Mouse (Mus musculus) heart, postnatal 36 days (tissue): Measurements from ENCODE around the gene Asb1. TPM values are rescaled to one million over a fixed set of nuclear protein-coding genes. Genes with fewer than 3 reads are reported as not detected.

Experiments
- DNase-seq, 2 experiments: peaks; one replicate each; pipeline ENCODE4 v3.0.0; 2021 to 2022
- intact Hi-C: fragments of 180-260 bp; cut with DNase I; formaldehyde crosslinking; loops from one replicate; pipeline ENCODE4 v1.15.1; 2025
- total RNA-seq, 2 experiments: library from RNA; stranded (reverse); gene quantifications; 2 replicates each; pipeline ENCODE4 v1.2.3; 2021

Gene Asb1
- total RNA-seq, result 10 to 100 TPM; 17.0 to 21.0 TPM

GRCm38 (mm10) chr1:91540271-91540826 is at the start of gene Asb1:
Gene Asb1 (plus strand): TSS chr1:91540544.
- peak; percentile 93 for DNase-seq
- intact Hi-C loops, result loop anchor here (2.0 kb wide), 1 partner anchor 46 kb away; the partner anchor contains the start of gene Traf3ip1

- intact Hi-C loops, result no loop called here
- DNase-seq, result no peak
Observed at GRCm38 (mm10) chr1:91492740-91493139, 47.6 kb upstream of the Asb1 start.

GRCm38 (mm10) chr1:91493938-91494337 is 46.4 kb upstream of the Asb1 start:
- DNase-seq, result peak in 1 of 2 experiments; percentile 8
- intact Hi-C loops, result loop anchor here (2.0 kb wide), 1 partner anchor 47 kb away; the partner anchor contains the start of gene Asb1

GRCm38 (mm10) chr1:91494457-91495140 is 45.7 kb upstream of the Asb1 start, which contains the start of gene Traf3ip1:
Gene Traf3ip1 (plus strand): TSS chr1:91494647.
- DNase-seq, result peak; percentile 90 to 92
- intact Hi-C loops, result loop anchor here (2.0 kb wide), 1 partner anchor 46 kb away; the partner anchor contains the start of gene Asb1

- intact Hi-C loops, result loop anchor here (2.0 kb wide), 1 partner anchor 45 kb away; the partner anchor contains the start of gene Asb1
- no peak for DNase-seq
Observed at GRCm38 (mm10) chr1:91495321-91495720, 45.0 kb upstream of the Asb1 start.

GRCm38 (mm10) chr1:91498579-91498978 is 41.8 kb upstream of the Asb1 start:
- DNase-seq, result no peak

GRCm38 (mm10) chr1:91504615-91505014 is 35.7 kb upstream of the Asb1 start:
- intact Hi-C loops, result no loop called here
- DNase-seq, result no peak

More at GRCm38 (mm10) chr1:91498579-91498978, 41.8 kb upstream of the Asb1 start:
- intact Hi-C loops, result no loop called here

GRCm38 (mm10) chr1:91514916-91515315 is 25.4 kb upstream of the Asb1 start:
- no peak for DNase-seq
- intact Hi-C loops, result no loop called here

GRCm38 (mm10) chr1:91515642-91516041 is 24.7 kb upstream of the Asb1 start:
- intact Hi-C loops, result no loop called here
- no peak for DNase-seq

GRCm38 (mm10) chr1:91523759-91524158 is 16.6 kb upstream of the Asb1 start:
- intact Hi-C loops, result loop anchor here (1.0 to 5.0 kb wide), 5 partner anchors 35 to 1089 kb away; no protein-coding TSS in a partner anchor
- DNase-seq, result peak; percentile 54 to 61

GRCm38 (mm10) chr1:91525838-91526237 is 14.5 kb upstream of the Asb1 start:
- DNase-seq, result peak; percentile 17 to 24
- intact Hi-C loops, result loop anchor here (2.0 kb wide), 1 partner anchor 33 kb away; no protein-coding TSS in a partner anchor

GRCm38 (mm10) chr1:91530166-91530565 is 10.2 kb upstream of the Asb1 start:
- DNase-seq, result no peak
- intact Hi-C loops, result loop anchor here (10.0 kb wide), 1 partner anchor 945 kb away; the partner anchor contains the start of gene Ndufa10

GRCm38 (mm10) chr1:91532243-91532642 is 8.1 kb upstream of the Asb1 start:
- no peak for DNase-seq
- intact Hi-C loops, result loop anchor here (10.0 kb wide), 1 partner anchor 943 kb away; the partner anchor contains the start of gene Ndufa10

- no peak for DNase-seq
- intact Hi-C loops, result loop anchor here (10.0 kb wide), 1 partner anchor 942 kb away; the partner anchor contains the start of gene Ndufa10
Observed at GRCm38 (mm10) chr1:91532892-91533291, 7.5 kb upstream of the Asb1 start.

GRCm38 (mm10) chr1:91533483-91533882 is 6.9 kb upstream of the Asb1 start:
- no peak for DNase-seq
- intact Hi-C loops, result loop anchor here (10.0 kb wide), 1 partner anchor 941 kb away; the partner anchor contains the start of gene Ndufa10

GRCm38 (mm10) chr1:91533961-91534723 is 6.2 kb upstream of the Asb1 start:
- no peak for DNase-seq
- intact Hi-C loops, result loop anchor here (10.0 kb wide), 1 partner anchor 941 kb away; the partner anchor contains the start of gene Ndufa10

GRCm38 (mm10) chr1:91537786-91538569 is 2.4 kb upstream of the Asb1 start:
- intact Hi-C loops, result loop anchor here (10.0 kb wide), 1 partner anchor 937 kb away; the partner anchor contains the start of gene Ndufa10
- no peak for DNase-seq

GRCm38 (mm10) chr1:91538570-91538929 is 1.8 kb upstream of the Asb1 start:
- intact Hi-C loops, result loop anchor here (10.0 kb wide), 1 partner anchor 936 kb away; the partner anchor contains the start of gene Ndufa10
- DNase-seq, result no peak

GRCm38 (mm10) chr1:91539246-91539645 is 1.1 kb upstream of the Asb1 start:
- intact Hi-C loops, result loop anchor here (10.0 kb wide), 1 partner anchor 936 kb away; the partner anchor contains the start of gene Ndufa10

More at GRCm38 (mm10) chr1:91539246-91539645, 1.1 kb upstream of the Asb1 start:
- no peak for DNase-seq
